24 mouse cellular contexts compared by ENCODE assay signal in genomic region chr10:127776011-127776410, GRCm38 (mm10). TPM values are rescaled to one million over a fixed set of nuclear protein-coding genes. Genes with fewer than 3 reads are reported as not detected.
A peak's percentile ranks its signal among the peaks of the same experiment; 100 is the strongest.
DNase-seq lines count a peak whose midpoint lies in the region; ATAC-seq and TF ChIP-seq lines count a peak whose summit lies in the region.
"Had no signal": no experiment of that assay in that cellular context is flagged by ENCODE, and none has a peak within 500 bp of the region (broad histone marks: within the 10 kb centered on the region; RNA-seq: fewer than 3 reads in every experiment).

TSS of gene Rdh9 (plus strand) at chr10:127776386.

- 14% methylated on average over 2 of the region's 2 CpGs for whole genome bisulfite sequencing in liver, adult 2 months
- 71% methylated on average over 2 of the region's 2 CpGs for WGBS in intestine, embryonic 16.5 days
- WGBS in large intestine, adult 2 months = 31% methylated on average over 2 of the region's 2 CpGs

- TF ChIP-seq CTCF in liver, adult 2 months (IDR thresholded peaks at IDR 0.05; ENCODE audit: low read depth, low read length) = no peak

- no peaks in the 10 kb centered on the region for H3K36me3 ChIP-seq in liver, adult 2 months (ENCODE audit: control insufficient read depth, insufficient read depth, low read length)
- H3K36me3 ChIP-seq in intestine, embryonic 16.5 days (ENCODE audit: control insufficient read depth, insufficient read depth, low read length) = no peaks in the 10 kb centered on the region
- H3K36me3 ChIP-seq: embryonic facial prominence, embryonic 15.5 days; forebrain, embryonic 10.5 days; heart, embryonic 15.5 days; hindbrain, embryonic 13.5 days had no signal

- no peaks in the 10 kb centered on the region for H3K27me3 ChIP-seq in liver, adult 2 months (ENCODE audit: control insufficient read depth, insufficient read depth, low read length)
- H3K27me3 ChIP-seq in intestine, embryonic 16.5 days (replicated peaks; ENCODE audit: control insufficient read depth, insufficient read depth, low read length) = no peaks in the 10 kb centered on the region
- H3K27me3 ChIP-seq: embryonic facial prominence, embryonic 15.5 days; heart, embryonic 15.5 days; hindbrain, embryonic 13.5 days had no signal

- peak within 1 kb of the TSS; percentile 38 for H3K9ac ChIP-seq in liver, adult 2 months (ENCODE audit: low read depth, low read length)
- H3K9ac ChIP-seq in intestine, embryonic 16.5 days (ENCODE audit: low read depth, low read length) = no peak within 1 kb of the TSS
- H3K9ac ChIP-seq: embryonic facial prominence, embryonic 15.5 days; heart, embryonic 15.5 days; hindbrain, embryonic 13.5 days had no signal

- peak within 1 kb of the TSS; percentile 31; the same call in 1 of the 2 replicates for H3K4me3 ChIP-seq in liver, adult 2 months (ENCODE audit: insufficient read depth, low read depth, low read length)
- no peak within 1 kb of the TSS for H3K4me3 ChIP-seq in intestine, embryonic 16.5 days (ENCODE audit: low read length)
- H3K4me3 ChIP-seq: embryonic facial prominence, embryonic 15.5 days; erythroblast, embryonic 14.5 days; forebrain, embryonic 10.5 days; gastrocnemius, adult 2 months; heart, embryonic 15.5 days; hindbrain, embryonic 13.5 days had no signal

- H3K79me2 ChIP-seq in liver, adult 2 months (ENCODE audit: control insufficient read depth, insufficient read depth, low read length) = no peaks in the 10 kb centered on the region

- no peak within 1 kb of the TSS for H3K4me2 ChIP-seq in intestine, embryonic 16.5 days (ENCODE audit: low read depth, low read length)
- H3K4me2 ChIP-seq: embryonic facial prominence, embryonic 15.5 days; heart, embryonic 11.5 days; heart, embryonic 15.5 days; hindbrain, embryonic 13.5 days had no signal

- peak within 1 kb of the TSS; percentile 75 for H3K27ac ChIP-seq in liver, adult 2 months (replicated peaks; ENCODE audit: insufficient read depth, low read depth, low read length)
- no peak within 1 kb of the TSS for H3K27ac ChIP-seq in intestine, embryonic 16.5 days (ENCODE audit: low read length)
- H3K27ac ChIP-seq: embryonic facial prominence, embryonic 15.5 days; forebrain, embryonic 10.5 days; gastrocnemius, adult 2 months; heart, embryonic 15.5 days; hindbrain, embryonic 13.5 days had no signal

- peak; percentile 73 for ATAC-seq in intestine, embryonic 16.5 days
- ATAC-seq: forebrain, embryonic 14.5 days had no signal

- no peaks in the 10 kb centered on the region for H3K9me3 ChIP-seq in intestine, embryonic 16.5 days (ENCODE audit: control insufficient read depth, low read length)
- H3K9me3 ChIP-seq: embryonic facial prominence, embryonic 15.5 days; forebrain, embryonic 10.5 days; heart, embryonic 15.5 days; hindbrain, embryonic 13.5 days had no signal

- peaks cover 16% of the 10 kb centered on the region for H3K4me1 ChIP-seq in liver, adult 2 months (ENCODE audit: control insufficient read depth, insufficient read depth, low read length)
- no peaks in the 10 kb centered on the region for H3K4me1 ChIP-seq in intestine, embryonic 16.5 days (ENCODE audit: control insufficient read depth, insufficient read depth, low read length)
- H3K4me1 ChIP-seq: embryonic facial prominence, embryonic 15.5 days; forebrain, embryonic 10.5 days; heart, embryonic 15.5 days; hindbrain, embryonic 13.5 days had no signal

- peak; percentile 99 for DNase-seq in liver, adult 2 months (ENCODE audit: extremely low read depth, low read depth, low spot score)
- DNase-seq in liver = no peak
- peak; percentile 71 for DNase-seq in large intestine, adult 2 months (ENCODE audit: low read depth, low spot score)
- DNase-seq in testis, postnatal 10 days (ENCODE audit: low spot score) = no peak
- DNase-seq in left cerebral cortex, adult 9 months (ENCODE audit: low spot score in 2 of 2) = no peak
- DNase-seq: adrenal gland, adult 2 months; adrenal gland, postnatal 36 days; cerebellum, adult 11 months; cerebellum, adult 8-10 months; cerebellum, postnatal 14 days; embryo, embryonic 11 days; gastrocnemius, adult 2 months; gastrocnemius, postnatal 25 days; heart, postnatal 14 days had no signal

- TF ChIP-seq POLR2A in liver, adult 2 months (IDR thresholded peaks at IDR 0.05; ENCODE audit: extremely low read depth, insufficient read depth, low read length) = no peak

RNA-seq across cellular contexts. Expression of gene Rdh9, which starts in this region (rescaled TPM):
- total RNA-seq in liver, adult 2 months (2014; rRNA removed) = 75.6 and 121 TPM in 2 replicates
- 54.4 and 60.2 TPM in 2 replicates for polyA plus RNA-seq in liver, adult 2 months (2012; rRNA removed)
- polyA plus RNA-seq in intestine, embryonic 16.5 days (2015; fragmentation: Nextera tagmentation; extraction: Ambion mirVana) = 0.26 TPM in 1 of 2 replicates, not detected in the other
- 31.1 and 52.7 TPM in 2 replicates for polyA plus RNA-seq in large intestine, adult 2 months (2012; rRNA removed)
- total RNA-seq: common myeloid progenitor, adult 5-6 weeks; heart, postnatal 14 days had no signal
- polyA plus RNA-seq: embryonic facial prominence, embryonic 11.5 days; embryonic facial prominence, embryonic 15.5 days; erythroblast, embryonic 14.5 days; heart, embryonic 11.5 days had no signal

Comparison
In these comparisons a context has a peak if more than half of its experiments do, and no peak if none do; other contexts are left out.
1. RNA of gene Rdh9 (polyA plus RNA-seq): 54.4 to 60.2 TPM in liver, adult 2 months and 31.1 to 52.7 TPM in large intestine, adult 2 months; 0.26 TPM in intestine, embryonic 16.5 days; every median in the first group is over 10 times any median in the second.
2. DNase-seq: peak in liver, adult 2 months (single experiment) and large intestine, adult 2 months (single experiment); none in liver (single experiment), testis, postnatal 10 days (single experiment) and left cerebral cortex, adult 9 months (0 of 2).
3. Peak in ATAC-seq in intestine, embryonic 16.5 days; RNA of the gene not detected or under 1 TPM.